8 mouse cellular contexts compared by ENCODE assay signal in the genomic region with DNA sequence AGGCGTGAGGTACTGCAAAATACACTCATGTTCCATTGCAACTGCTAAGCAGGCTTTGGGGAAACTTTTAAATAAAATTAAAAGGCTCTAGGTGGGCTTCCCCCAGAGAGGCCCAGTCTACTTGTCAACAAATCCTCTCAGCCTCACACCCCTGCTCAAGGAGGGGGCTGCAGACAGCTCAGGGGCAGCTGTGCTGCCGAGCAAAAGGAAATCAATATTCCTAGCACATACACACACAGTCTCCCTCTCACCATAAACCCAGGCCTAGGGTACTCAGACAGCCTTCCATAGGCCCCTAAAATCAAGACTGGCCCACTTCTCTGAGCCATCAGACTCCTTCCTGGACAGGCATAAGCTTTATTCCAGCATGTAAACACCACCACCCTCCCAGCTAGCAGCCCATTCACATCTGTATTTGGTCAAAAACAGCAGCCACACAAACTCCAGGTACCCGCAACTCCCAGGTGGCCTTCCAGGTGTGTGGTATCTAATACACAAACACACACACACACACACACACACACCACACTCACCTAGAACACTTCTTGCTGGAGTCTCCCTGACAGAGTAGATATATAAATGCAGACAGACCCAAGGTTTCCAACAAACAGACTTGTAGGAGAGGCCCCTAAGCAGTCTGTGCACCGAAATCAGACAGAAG.
A peak's percentile ranks its signal among the peaks of the same experiment; 100 is the strongest.
DNase-seq lines count a peak whose midpoint lies in the region; ATAC-seq and TF ChIP-seq lines count a peak whose summit lies in the region.

No protein-coding gene starts in this region.

- no peaks in the 10 kb centered on the region for H3K27me3 ChIP-seq in kidney, postnatal 0 days (ENCODE audit: insufficient read depth, low read length)
- no peaks in the 10 kb centered on the region for H3K27me3 ChIP-seq in hindbrain, embryonic 13.5 days
- H3K27me3 ChIP-seq in midbrain, embryonic 13.5 days, result no peaks in the 10 kb centered on the region
- H3K27me3 ChIP-seq in thymus, adult 2 months (ENCODE audit: control insufficient read depth, insufficient read depth, low read length), result no peaks in the 10 kb centered on the region

- no peak for DNase-seq in kidney, postnatal 0 days (ENCODE audit: low spot score)
- DNase-seq in kidney, postnatal 14 days, result no peak
- no peak for DNase-seq in urinary bladder, postnatal 4 days (ENCODE audit: low spot score in 2 of 2)
- DNase-seq in thymus, adult 2 months, result no peak
- DNase-seq in gastrocnemius, postnatal 36 days, result no peak

- no peaks in the 10 kb centered on the region for H3K36me3 ChIP-seq in kidney, postnatal 0 days (ENCODE audit: insufficient read depth, low read length)
- no peaks in the 10 kb centered on the region for H3K36me3 ChIP-seq in hindbrain, embryonic 13.5 days
- no peaks in the 10 kb centered on the region for H3K36me3 ChIP-seq in midbrain, embryonic 13.5 days
- no peaks in the 10 kb centered on the region for H3K36me3 ChIP-seq in thymus, adult 2 months (ENCODE audit: control insufficient read depth, insufficient read depth, low read length)

- H3K4me3 ChIP-seq in kidney, postnatal 0 days (replicated peaks; ENCODE audit: low read depth, low read length), result peak overlapping the region; percentile 72
- H3K4me3 ChIP-seq in cortical plate, adult 2 months (ENCODE audit: insufficient read depth, low read length), result peak overlapping the region; percentile 38
- peak overlapping the region; percentile 54 for H3K4me3 ChIP-seq in hindbrain, embryonic 13.5 days
- H3K4me3 ChIP-seq in midbrain, embryonic 13.5 days (replicated peaks), result peak overlapping the region; percentile 54
- H3K4me3 ChIP-seq in thymus, adult 2 months (ENCODE audit: control insufficient read depth, insufficient read depth, low read length), result no peak overlapping the region

- H3K4me1 ChIP-seq in kidney, postnatal 0 days (replicated peaks; ENCODE audit: insufficient read depth, low read length), result peaks cover 55% of the 10 kb centered on the region
- H3K4me1 ChIP-seq in cortical plate, adult 2 months (ENCODE audit: control insufficient read depth, insufficient read depth, low read length), result peaks cover 16% of the 10 kb centered on the region
- H3K4me1 ChIP-seq in hindbrain, embryonic 13.5 days (replicated peaks), result peaks cover 87% of the 10 kb centered on the region
- H3K4me1 ChIP-seq in midbrain, embryonic 13.5 days (replicated peaks), result peaks cover 68% of the 10 kb centered on the region
- H3K4me1 ChIP-seq in thymus, adult 2 months (replicated peaks; ENCODE audit: control insufficient read depth, insufficient read depth, low read length), result peaks cover 28% of the 10 kb centered on the region

- TF ChIP-seq POLR2A in cortical plate, adult 2 months (IDR thresholded peaks at IDR 0.05; ENCODE audit: extremely low read depth, insufficient read depth, low read length), result no peak
- TF ChIP-seq POLR2A in thymus, adult 2 months (IDR thresholded peaks at IDR 0.05; ENCODE audit: control insufficient read depth, extremely low read depth, insufficient read depth, low read length, poor library complexity), result no peak

- ATAC-seq in kidney, postnatal 0 days (replicated peaks; ENCODE audit: low FRiP score, low read depth), result no peak
- no peak for ATAC-seq in hindbrain, embryonic 13.5 days (ENCODE audit: low FRiP score)
- ATAC-seq in midbrain, embryonic 13.5 days, result peak; percentile 73

- H3K9me3 ChIP-seq in kidney, postnatal 0 days (replicated peaks; ENCODE audit: low read length), result no peaks in the 10 kb centered on the region
- no peaks in the 10 kb centered on the region for H3K9me3 ChIP-seq in hindbrain, embryonic 13.5 days
- H3K9me3 ChIP-seq in midbrain, embryonic 13.5 days, result no peaks in the 10 kb centered on the region

- H3K4me2 ChIP-seq in kidney, postnatal 0 days (ENCODE audit: low read length), result peak overlapping the region; percentile 81
- H3K4me2 ChIP-seq in hindbrain, embryonic 13.5 days, result peak overlapping the region; percentile 77
- peak overlapping the region; percentile 83 for H3K4me2 ChIP-seq in midbrain, embryonic 13.5 days (replicated peaks)

- peak overlapping the region; percentile 89 for H3K9ac ChIP-seq in kidney, postnatal 0 days (ENCODE audit: low read depth, low read length)
- peak overlapping the region; percentile 80 for H3K9ac ChIP-seq in hindbrain, embryonic 13.5 days
- peak overlapping the region; percentile 80 for H3K9ac ChIP-seq in midbrain, embryonic 13.5 days (replicated peaks)

- H3K27ac ChIP-seq in kidney, postnatal 0 days, result peak overlapping the region; percentile 88
- 0 out of 2 replicates have a peak overlapping the region, but pooled peaks have one; percentile 68 for H3K27ac ChIP-seq in cortical plate, adult 2 months (ENCODE audit: insufficient read depth, low read length)
- peak overlapping the region; percentile 76 for H3K27ac ChIP-seq in hindbrain, embryonic 13.5 days
- peak overlapping the region; percentile 67 for H3K27ac ChIP-seq in midbrain, embryonic 13.5 days
- no peak overlapping the region for H3K27ac ChIP-seq in thymus, adult 2 months (ENCODE audit: control insufficient read depth, insufficient read depth, low read length)

- no peak for TF ChIP-seq CTCF in kidney, postnatal 0 days (IDR thresholded peaks at IDR 0.05; ENCODE audit: low read depth)
- TF ChIP-seq CTCF in cortical plate, adult 2 months (IDR thresholded peaks at IDR 0.05; ENCODE audit: extremely low read depth, insufficient read depth, low read length), result no peak
- no peak for TF ChIP-seq CTCF in thymus, adult 2 months (IDR thresholded peaks at IDR 0.05; ENCODE audit: borderline replicate concordance, control insufficient read depth, extremely low read depth, insufficient read depth, low read length, poor library complexity)

- intact Hi-C loops in gastrocnemius, postnatal 36 days (cut with DNase I), result no loop called here

- WGBS in kidney, postnatal 0 days, result 53% methylated on average over 4 of the region's 4 CpGs
- 57% methylated on average over 4 of the region's 4 CpGs for WGBS in hindbrain, embryonic 13.5 days
- WGBS in midbrain, embryonic 13.5 days, result 55% methylated on average over 4 of the region's 4 CpGs
- 50% methylated on average over 4 of the region's 4 CpGs for WGBS in thymus, adult 2 months
